Mouse (Mus musculus) neural tube, embryonic 14.5 days (tissue): Measurements from ENCODE around the gene Arfrp1. TPM values are rescaled to one million over a fixed set of nuclear protein-coding genes. Genes with fewer than 3 reads are reported as not detected.

Experiments used
- ATAC-seq: fragments of 200-750 bp; cut with Nextera tagmentation; 2 replicates; pipeline ENCODE4 v1.8.0; 2017; ENCODE audit warnings: low read depth, mild to moderate bottlenecking, moderate TSS enrichment, moderate library complexity
- H3K27ac ChIP-seq: fragments of 300-500 bp; sonication (generic); 2 replicates; pipeline ENCODE4 v1.5.1; 2014; ENCODE audit warnings: low read depth, mild to moderate bottlenecking, control low read depth, low read length, moderate library complexity, mixed read lengths
- H3K27me3 ChIP-seq: fragments of 300-500 bp; sonication (generic); 2 replicates; pipeline ENCODE4 v1.6.1; 2014; ENCODE audit warnings: low read length; ENCODE audit not compliant: control insufficient read depth, insufficient read depth
- H3K36me3 ChIP-seq: fragments of 300-500 bp; sonication (generic); 2 replicates; pipeline ENCODE4 v1.6.1; 2014; ENCODE audit warnings: low read length, mixed read lengths; ENCODE audit not compliant: control insufficient read depth, insufficient read depth
- H3K4me1 ChIP-seq: fragments of 300-500 bp; sonication (generic); 2 replicates; pipeline ENCODE4 v1.6.1; 2014; ENCODE audit warnings: low read length; ENCODE audit not compliant: control insufficient read depth, insufficient read depth
- H3K4me2 ChIP-seq: fragments of 300-500 bp; sonication (generic); 2 replicates; pipeline ENCODE4 v1.6.1; 2014; ENCODE audit warnings: mild to moderate bottlenecking, low read depth, low read length, control low read depth
- H3K4me3 ChIP-seq: fragments of 300-500 bp; sonication (generic); 2 replicates; pipeline ENCODE4 v1.5.1; 2014; ENCODE audit warnings: low read depth, low read length, control low read depth, mixed read lengths
- H3K9ac ChIP-seq: fragments of 300-500 bp; sonication (generic); replicated peaks from 2 replicates; pipeline ENCODE4 v1.6.1; 2014; ENCODE audit warnings: low read depth, mild to moderate bottlenecking, control low read depth, low read length, mixed read lengths
- H3K9me3 ChIP-seq: fragments of 300-500 bp; sonication (generic); 2 replicates; pipeline ENCODE4 v1.6.1; 2016; ENCODE audit warnings: low read length; ENCODE audit not compliant: control insufficient read depth
- WGBS: fragments of 180-500 bp; shearing (Covaris S2); extraction: QIAGEN DNeasy Blood & Tissue Kit; methylation state at CpG from one replicate; pipeline ENCODE4 v1.1.7; 2014; 5-methylcytosine and 5-hydroxymethylcytosine counted together
- polyA plus RNA-seq: library from polyadenylated mRNA; unstranded; fragments of >200 nt; fragmentation: Nextera tagmentation; extraction: Ambion mirVana; gene quantifications from 2 replicates; pipeline ENCODE4 v1.2.1, GENCODE M21; 2014

The Arfrp1 gene
- 57.8 and 66.0 TPM in 2 replicates for polyA plus RNA-seq

DNA sequence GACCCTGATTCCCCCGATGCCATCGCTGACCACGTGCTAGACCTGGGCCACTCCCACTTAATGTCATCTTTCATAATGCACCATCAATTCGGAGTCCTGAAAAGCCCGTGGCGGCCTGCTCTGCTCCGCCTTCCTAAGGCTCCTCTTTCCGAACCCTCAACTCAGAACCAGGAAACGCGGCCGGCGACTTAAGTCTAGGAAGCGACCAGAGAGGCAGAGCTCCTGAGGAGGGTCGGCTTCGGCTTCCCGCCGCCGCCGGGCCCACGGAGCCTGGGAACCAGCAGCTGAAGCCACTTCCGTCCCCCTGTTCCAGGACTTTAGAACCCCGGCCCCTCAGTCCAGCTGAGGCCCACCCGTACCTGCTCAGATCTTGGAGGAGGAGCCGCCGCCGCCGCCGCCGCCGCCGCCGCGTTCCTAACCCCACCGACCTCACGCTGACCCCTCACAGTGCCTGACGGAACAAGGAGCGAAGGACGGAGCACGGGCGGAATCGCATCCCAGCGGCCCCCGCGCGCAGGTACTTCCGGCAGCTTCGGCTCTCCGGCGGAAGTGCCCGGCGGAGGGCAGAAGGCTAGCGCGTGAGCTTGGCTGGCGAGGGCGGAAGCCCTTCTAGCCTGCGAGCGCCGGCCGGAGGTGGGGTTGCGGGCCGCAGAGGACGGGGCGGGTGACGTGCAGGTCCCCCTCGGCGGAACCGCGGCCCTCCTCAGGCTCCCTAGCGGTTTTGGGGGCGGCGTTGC is at the start of gene Arfrp1, which contains the start of gene Zgpat:
Gene Arfrp1, minus strand, starts transcription at position 545 of the 737 bp plus-strand sequence.
Gene Zgpat, plus strand, starts transcription at position 69 of the 737 bp plus-strand sequence.
- H3K9me3 ChIP-seq = no peaks in the 10 kb centered on the region
- H3K9ac ChIP-seq = peak within 1 kb of the TSS; percentile 84
- H3K4me1 ChIP-seq = peaks cover 30% of the 10 kb centered on the region
- H3K4me3 ChIP-seq = peak within 1 kb of the TSS; percentile 94
- H3K27ac ChIP-seq = peak within 1 kb of the TSS; percentile 88
- peak; percentile 89 for ATAC-seq
- H3K36me3 ChIP-seq = peaks cover 35% of the 10 kb centered on the region
- H3K4me2 ChIP-seq = peak within 1 kb of the TSS; percentile 99
- WGBS = under 1% methylated on average over 67 of the region's 71 CpGs
- no peaks in the 10 kb centered on the region for H3K27me3 ChIP-seq

DNA sequence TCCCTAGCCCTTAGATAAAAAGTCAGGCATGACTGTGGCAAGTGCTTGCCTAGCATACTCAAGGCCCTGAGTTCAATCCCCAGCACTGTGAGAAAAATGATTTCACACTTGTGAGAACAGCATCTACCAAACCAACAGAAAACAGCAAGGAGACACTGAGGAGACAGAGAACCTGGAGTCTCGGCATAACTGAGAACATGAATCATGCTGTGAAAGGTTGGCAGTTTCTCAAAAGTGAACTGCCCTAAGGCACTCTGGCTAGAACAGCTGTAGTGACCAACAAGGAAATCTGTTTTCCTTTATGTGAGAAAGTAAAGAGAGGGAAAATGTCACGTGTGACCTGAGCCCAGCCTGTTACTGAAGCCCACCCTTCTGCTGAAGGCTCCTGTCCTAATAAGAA is 47.9 kb upstream of the Arfrp1 start:
- no peak overlapping the region for H3K4me3 ChIP-seq
- no peaks in the 10 kb centered on the region for H3K9me3 ChIP-seq
- no peak for ATAC-seq
- H3K9ac ChIP-seq = no peak overlapping the region
- no peak overlapping the region for H3K27ac ChIP-seq
- no peaks in the 10 kb centered on the region for H3K4me1 ChIP-seq
- H3K36me3 ChIP-seq = no peaks in the 10 kb centered on the region
- 39% methylated on average over 2 of the region's 2 CpGs for WGBS
- H3K4me2 ChIP-seq = no peak overlapping the region
- H3K27me3 ChIP-seq = no peaks in the 10 kb centered on the region

DNA sequence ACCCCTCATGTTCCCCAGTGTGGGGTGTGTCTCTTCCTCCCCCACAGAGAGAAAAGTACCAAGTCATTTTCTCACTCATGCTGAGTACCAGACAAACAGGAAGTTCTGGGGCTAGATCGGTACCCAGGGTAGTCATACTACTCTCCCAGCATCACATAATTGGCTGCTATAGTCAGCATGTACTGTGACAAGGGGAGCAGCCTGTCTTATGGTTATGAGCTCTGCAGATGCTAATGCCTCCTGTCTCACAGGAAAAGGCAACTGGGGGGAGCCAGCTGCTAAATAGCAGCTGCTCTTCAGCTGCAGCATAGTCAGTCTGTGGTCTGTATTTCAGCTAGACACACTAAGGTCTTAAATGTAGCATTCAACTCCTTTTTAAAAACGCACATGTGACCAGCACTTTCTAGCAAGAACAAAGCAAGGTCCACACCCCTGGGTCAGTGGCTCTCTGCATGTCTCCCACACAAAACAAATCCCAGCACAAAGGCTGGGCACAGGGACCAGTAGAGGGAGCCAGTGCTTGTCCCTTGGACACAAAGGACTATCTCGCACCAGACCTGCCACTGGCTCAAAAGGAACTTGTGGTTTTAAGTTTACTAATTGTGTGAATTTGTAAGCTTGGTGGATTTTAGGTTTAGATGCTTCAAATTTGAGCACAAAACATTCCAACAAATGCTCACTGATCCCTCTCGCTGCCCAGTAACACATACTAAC is 45.7 kb upstream of the Arfrp1 start:
- Histone ChIP-seq H3K4me2 (no peak overlapping the region), H3K27me3 (no peaks in the 10 kb centered on the region), H3K9ac (no peak overlapping the region), H3K27ac (peak overlapping the region; percentile 35; the same call in 1 of the 2 replicates), H3K4me3 (no peak overlapping the region), H3K36me3 (no peaks in the 10 kb centered on the region; the same call in 1 of the 2 replicates), H3K9me3 (no peaks in the 10 kb centered on the region), H3K4me1 (no peaks in the 10 kb centered on the region)
- WGBS = 29% methylated on average over 4 of the region's 4 CpGs
- ATAC-seq = peak; percentile 84

DNA sequence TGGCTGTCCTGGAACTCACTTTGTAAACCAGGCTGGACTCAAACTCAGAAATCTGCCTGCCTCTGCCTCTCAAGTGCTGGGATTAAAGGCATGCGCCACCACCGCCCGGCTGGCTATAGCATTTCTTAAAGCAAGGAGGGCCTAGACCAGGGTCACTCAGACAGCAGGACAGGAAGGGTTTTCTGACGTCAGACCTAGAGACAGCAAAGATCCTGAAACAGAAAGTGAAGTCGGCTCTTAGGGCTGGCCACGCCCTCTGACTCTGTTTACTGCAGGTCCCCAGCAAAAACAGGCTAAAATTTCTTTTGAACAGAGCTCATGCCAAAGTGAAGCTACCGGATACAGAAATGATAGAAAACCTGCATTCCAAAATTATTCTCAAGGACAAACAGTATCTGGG is 44.4 kb upstream of the Arfrp1 start:
- Histone ChIP-seq H3K9me3 (no peaks in the 10 kb centered on the region), H3K4me2 (no peak overlapping the region), H3K4me3 (no peak overlapping the region), H3K27me3 (no peaks in the 10 kb centered on the region), H3K9ac (no peak overlapping the region), H3K27ac (no peak overlapping the region), H3K36me3 (no peaks in the 10 kb centered on the region; the same call in 1 of the 2 replicates), H3K4me1 (no peaks in the 10 kb centered on the region)
- WGBS = 85% methylated on average over 7 of the region's 7 CpGs
- no peak for ATAC-seq

GRCm38 (mm10) chr2:181403722-181404121 is 38.5 kb upstream of the Arfrp1 start:
- Histone ChIP-seq H3K4me1 (no peaks in the 10 kb centered on the region), H3K9ac (no peak overlapping the region), H3K27me3 (no peaks in the 10 kb centered on the region), H3K9me3 (no peaks in the 10 kb centered on the region), H3K27ac (no peak overlapping the region), H3K36me3 (no peaks in the 10 kb centered on the region; the same call in 1 of the 2 replicates), H3K4me3 (no peak overlapping the region), H3K4me2 (no peak overlapping the region)
- WGBS = 91% methylated on average over 3 of the region's 3 CpGs
- ATAC-seq = no peak

GRCm38 (mm10) chr2:181401497-181401896 is 36.3 kb upstream of the Arfrp1 start:
- no peaks in the 10 kb centered on the region for H3K27me3 ChIP-seq
- WGBS = 26% methylated on average over 1 of the region's 1 CpGs
- no peaks in the 10 kb centered on the region for H3K4me1 ChIP-seq
- no peaks in the 10 kb centered on the region; the same call in 1 of the 2 replicates for H3K36me3 ChIP-seq
- H3K4me3 ChIP-seq = no peak overlapping the region
- H3K4me2 ChIP-seq = no peak overlapping the region
- H3K9ac ChIP-seq = no peak overlapping the region
- no peak for ATAC-seq
- no peak overlapping the region for H3K27ac ChIP-seq
- H3K9me3 ChIP-seq = no peaks in the 10 kb centered on the region

- Histone ChIP-seq H3K27ac (no peak overlapping the region), H3K4me2 (no peak overlapping the region), H3K36me3 (no peaks in the 10 kb centered on the region), H3K9ac (no peak overlapping the region), H3K4me1 (no peaks in the 10 kb centered on the region), H3K9me3 (no peaks in the 10 kb centered on the region), H3K27me3 (no peaks in the 10 kb centered on the region), H3K4me3 (no peak overlapping the region)
- no peak for ATAC-seq
- WGBS = 58% methylated on average over 5 of the region's 5 CpGs
Measured at GRCm38 (mm10) chr2:181397207-181397761, 32.1 kb upstream of the Arfrp1 start.

DNA sequence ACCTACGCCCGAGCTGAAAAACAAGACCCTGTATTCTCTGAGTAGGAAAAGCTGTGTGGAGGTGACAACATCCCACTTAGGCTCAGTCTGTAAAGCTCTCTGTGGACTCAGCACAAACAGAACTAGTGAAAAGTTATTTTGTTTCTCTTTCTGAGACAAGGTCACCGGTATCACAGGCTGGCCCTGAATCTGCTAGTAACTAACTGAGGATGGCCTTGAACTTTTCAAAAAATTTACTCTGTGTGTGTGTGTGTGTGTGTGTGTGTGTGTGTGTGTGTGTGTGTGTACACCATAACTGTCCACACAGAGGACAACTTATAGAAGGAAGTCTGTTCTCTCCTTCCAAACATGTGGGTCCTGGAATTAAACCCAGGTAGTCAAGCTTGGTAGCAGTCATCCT is 28.9 kb upstream of the Arfrp1 start:
- ATAC-seq = no peak

More for the DNA sequence above, 28.9 kb upstream of the Arfrp1 start:
- no peak overlapping the region for H3K4me2 ChIP-seq
- H3K9me3 ChIP-seq = no peaks in the 10 kb centered on the region
- H3K36me3 ChIP-seq = peaks cover 3% of the 10 kb centered on the region; the same call in 1 of the 2 replicates
- H3K4me1 ChIP-seq = no peaks in the 10 kb centered on the region
- H3K9ac ChIP-seq = no peak overlapping the region
- WGBS = 97% methylated on average over 3 of the region's 3 CpGs
- no peak overlapping the region for H3K4me3 ChIP-seq
- H3K27ac ChIP-seq = no peak overlapping the region
- no peaks in the 10 kb centered on the region for H3K27me3 ChIP-seq
